Mouse (Mus musculus) cerebellum, adult 2 months (tissue): ENCODE measurements at regions not wholly inside any gene's neighbourhood (a gene's known extent, or its start where the extent isn't known, plus 50 kb on each side); places are given as distances from the start of the nearest gene placed in this dataset.

ENCODE experiments used
- DNase-seq, 2 experiments: peaks; one replicate each; pipeline ENCODE4 v3.0.0; 2021
- H3K27ac ChIP-seq: fragments of 200-500 bp; 2 replicates; pipeline ENCODE4 v1.5.1; 2012; ENCODE audit warnings: low read length, control low read depth, inconsistent platforms; ENCODE audit not compliant: insufficient read depth
- H3K27me3 ChIP-seq: fragments of 200-500 bp; 2 replicates; pipeline ENCODE4 v1.6.1; 2012; ENCODE audit warnings: inconsistent platforms, mild to moderate bottlenecking, low read length, moderate library complexity; ENCODE audit not compliant: control insufficient read depth, insufficient read depth
- H3K4me1 ChIP-seq: fragments of 200-500 bp; 2 replicates; pipeline ENCODE4 v1.6.1; 2011; ENCODE audit warnings: low read length; ENCODE audit not compliant: control insufficient read depth, insufficient read depth
- H3K4me3 ChIP-seq: fragments of 200-500 bp; replicated peaks from 2 replicates; pipeline ENCODE3; 2011; ENCODE audit warnings: mild to moderate bottlenecking, low read depth, low read length, control low read depth; ENCODE audit not compliant: insufficient read depth
- CTCF ChIP-seq: fragments of 200-500 bp; IDR thresholded peaks from 2 replicates; pipeline ENCODE4 v1.5.1; 2011; ENCODE audit warnings: low read depth, mild to moderate bottlenecking, control low read depth, low read length, moderate library complexity, borderline replicate concordance; ENCODE audit not compliant: insufficient read depth
- POLR2A ChIP-seq: fragments of 200-500 bp; IDR thresholded peaks from 2 replicates; pipeline ENCODE4 v1.6.1; 2011; ENCODE audit warnings: low read length, control low read depth, borderline replicate concordance; ENCODE audit not compliant: insufficient read depth
- WGBS: fragments of 180-500 bp; shearing (Covaris S2); methylation state at CpG from one replicate; pipeline ENCODE4 v1.1.7; 2018; 5-methylcytosine and 5-hydroxymethylcytosine counted together

GRCm38 (mm10) chr11:32125586-32126310 lies 74.3 kb downstream of the Il9r start:
- Histone ChIP-seq H3K27ac (no peak overlapping the region), H3K4me1 (no peaks in the 10 kb centered on the region), H3K4me3 (no peak overlapping the region), H3K27me3 (no peaks in the 10 kb centered on the region)
- no peak for DNase-seq
- WGBS: 55% methylated on average over 11 of the region's 11 CpGs
- no peak for TF ChIP-seq CTCF
- no peak for TF ChIP-seq POLR2A

- WGBS: 45% methylated on average over 3 of the region's 3 CpGs
- DNase-seq: no peak
- TF ChIP-seq POLR2A (no peak), CTCF (no peak)
These were observed 79.5 kb downstream of the Il9r start for GRCm38 (mm10) chr11:32120596-32120995.

GRCm38 (mm10) chr11:32118844-32119629 lies 81.0 kb downstream of the Il9r start:
- DNase-seq: no peak

More at GRCm38 (mm10) chr11:32120596-32120995, 79.5 kb downstream of the Il9r start:
- Histone ChIP-seq H3K27me3 (no peaks in the 10 kb centered on the region), H3K27ac (no peak overlapping the region), H3K4me3 (no peak overlapping the region), H3K4me1 (no peaks in the 10 kb centered on the region)

GRCm38 (mm10) chr11:32117930-32118329 lies 82.1 kb downstream of the Il9r start:
- H3K4me3 ChIP-seq: no peak overlapping the region
- H3K27ac ChIP-seq: no peak overlapping the region
- no peak for DNase-seq
- TF ChIP-seq CTCF (no peak), POLR2A (no peak)
- WGBS: 33% methylated on average over 2 of the region's 2 CpGs
- no peaks in the 10 kb centered on the region for H3K27me3 ChIP-seq
- no peaks in the 10 kb centered on the region for H3K4me1 ChIP-seq

More at GRCm38 (mm10) chr11:32118844-32119629, 81.0 kb downstream of the Il9r start:
- no peaks in the 10 kb centered on the region for H3K27me3 ChIP-seq
- H3K4me1 ChIP-seq: no peaks in the 10 kb centered on the region
- WGBS: 41% methylated on average over 14 of the region's 14 CpGs
- H3K4me3 ChIP-seq: no peak overlapping the region
- TF ChIP-seq CTCF: no peak
- no peak for TF ChIP-seq POLR2A
- H3K27ac ChIP-seq: no peak overlapping the region

GRCm38 (mm10) chr11:32113118-32113826 lies 86.8 kb downstream of the Il9r start:
- WGBS: 58% methylated on average over 2 of the region's 2 CpGs
- DNase-seq: peak in 1 of 2 experiments; percentile 6
- no peaks in the 10 kb centered on the region for H3K27me3 ChIP-seq
- TF ChIP-seq POLR2A: no peak
- no peak for TF ChIP-seq CTCF
- no peak overlapping the region for H3K27ac ChIP-seq
- H3K4me1 ChIP-seq: no peaks in the 10 kb centered on the region
- H3K4me3 ChIP-seq: no peak overlapping the region

- Histone ChIP-seq H3K27ac (no peak overlapping the region), H3K27me3 (no peaks in the 10 kb centered on the region), H3K4me1 (no peaks in the 10 kb centered on the region), H3K4me3 (no peak overlapping the region)
- WGBS: 57% methylated on average over 5 of the region's 5 CpGs
- no peak for TF ChIP-seq CTCF
- TF ChIP-seq POLR2A: no peak
- DNase-seq: no peak
These were observed 87.6 kb downstream of the Il9r start for GRCm38 (mm10) chr11:32112521-32112920.

- Histone ChIP-seq H3K27me3 (no peaks in the 10 kb centered on the region), H3K4me1 (no peaks in the 10 kb centered on the region), H3K4me3 (no peak overlapping the region), H3K27ac (no peak overlapping the region)
- WGBS: 78% methylated on average over 3 of the region's 3 CpGs
- TF ChIP-seq POLR2A: no peak
- TF ChIP-seq CTCF: no peak
- no peak for DNase-seq
These were observed 88.2 kb downstream of the Il9r start for GRCm38 (mm10) chr11:32111841-32112240.
